Mouse (Mus musculus) forebrain, embryonic 11.5 days (tissue): Measurements from ENCODE around the gene D17Wsu92e. TPM values are rescaled to one million over a fixed set of nuclear protein-coding genes. Genes with fewer than 3 reads are reported as not detected.
A peak's percentile ranks its signal among the peaks of the same experiment; 100 is the strongest.

ENCODE experiments used
- ATAC-seq: fragments of 200-750 bp; cut with Nextera tagmentation; replicated peaks from 2 replicates; pipeline ENCODE4 v1.8.0; 2017; ENCODE audit warnings: moderate TSS enrichment; ENCODE audit not compliant: low FRiP score
- DNase-seq: peaks from one replicate; pipeline ENCODE4 v3.0.0-alpha.2; 2017; ENCODE audit warnings: low spot score
- H3K27ac ChIP-seq: fragments of 300-500 bp; sonication (generic); 2 replicates; pipeline ENCODE4 v1.5.1; 2014; ENCODE audit warnings: low read depth, low read length
- H3K27me3 ChIP-seq: fragments of 300-500 bp; sonication (generic); 2 replicates; pipeline ENCODE4 v1.6.1; 2014; ENCODE audit warnings: mild to moderate bottlenecking, low read length, mixed read lengths; ENCODE audit not compliant: control insufficient read depth, insufficient read depth
- H3K36me3 ChIP-seq: fragments of 300-500 bp; sonication (generic); 2 replicates; pipeline ENCODE4 v1.6.1; 2014; ENCODE audit warnings: mild to moderate bottlenecking, low read length, moderate library complexity, mixed read lengths; ENCODE audit not compliant: control insufficient read depth, insufficient read depth
- H3K4me1 ChIP-seq: fragments of 300-500 bp; sonication (generic); replicated peaks from 2 replicates; pipeline ENCODE4 v1.6.1; 2014; ENCODE audit warnings: low read length, mixed read lengths; ENCODE audit not compliant: control insufficient read depth, insufficient read depth
- H3K4me2 ChIP-seq: fragments of 300-500 bp; sonication (generic); 2 replicates; pipeline ENCODE4 v1.6.1; 2014; ENCODE audit warnings: low read depth, mild to moderate bottlenecking, low read length, moderate library complexity, mixed read lengths; ENCODE audit not compliant: severe bottlenecking
- H3K4me3 ChIP-seq: fragments of 300-500 bp; sonication (generic); 2 replicates; pipeline ENCODE4 v1.5.1; 2014; ENCODE audit warnings: low read depth, low read length
- H3K9ac ChIP-seq: fragments of 300-500 bp; sonication (generic); 2 replicates; pipeline ENCODE4 v1.6.1; 2014; ENCODE audit warnings: low read length
- H3K9me3 ChIP-seq: fragments of 300-500 bp; sonication (generic); 2 replicates; pipeline ENCODE4 v1.6.1; 2016; ENCODE audit warnings: low read length, mixed read lengths; ENCODE audit not compliant: control insufficient read depth
- WGBS: fragments of 180-500 bp; shearing (Covaris S2); extraction: QIAGEN DNeasy Blood & Tissue Kit; methylation state at CpG from one replicate; pipeline ENCODE4 v1.1.7; 2014; 5-methylcytosine and 5-hydroxymethylcytosine counted together
- polyA plus RNA-seq: library from polyadenylated mRNA; unstranded; fragments of >200 nt; fragmentation: Nextera tagmentation; extraction: Ambion mirVana; gene quantifications from 2 replicates; pipeline ENCODE4 v1.2.1, GENCODE M21; 2014

The D17Wsu92e gene
- polyA plus RNA-seq, 1 experiment from 2014 or later, result 12.7 TPM

DNA sequence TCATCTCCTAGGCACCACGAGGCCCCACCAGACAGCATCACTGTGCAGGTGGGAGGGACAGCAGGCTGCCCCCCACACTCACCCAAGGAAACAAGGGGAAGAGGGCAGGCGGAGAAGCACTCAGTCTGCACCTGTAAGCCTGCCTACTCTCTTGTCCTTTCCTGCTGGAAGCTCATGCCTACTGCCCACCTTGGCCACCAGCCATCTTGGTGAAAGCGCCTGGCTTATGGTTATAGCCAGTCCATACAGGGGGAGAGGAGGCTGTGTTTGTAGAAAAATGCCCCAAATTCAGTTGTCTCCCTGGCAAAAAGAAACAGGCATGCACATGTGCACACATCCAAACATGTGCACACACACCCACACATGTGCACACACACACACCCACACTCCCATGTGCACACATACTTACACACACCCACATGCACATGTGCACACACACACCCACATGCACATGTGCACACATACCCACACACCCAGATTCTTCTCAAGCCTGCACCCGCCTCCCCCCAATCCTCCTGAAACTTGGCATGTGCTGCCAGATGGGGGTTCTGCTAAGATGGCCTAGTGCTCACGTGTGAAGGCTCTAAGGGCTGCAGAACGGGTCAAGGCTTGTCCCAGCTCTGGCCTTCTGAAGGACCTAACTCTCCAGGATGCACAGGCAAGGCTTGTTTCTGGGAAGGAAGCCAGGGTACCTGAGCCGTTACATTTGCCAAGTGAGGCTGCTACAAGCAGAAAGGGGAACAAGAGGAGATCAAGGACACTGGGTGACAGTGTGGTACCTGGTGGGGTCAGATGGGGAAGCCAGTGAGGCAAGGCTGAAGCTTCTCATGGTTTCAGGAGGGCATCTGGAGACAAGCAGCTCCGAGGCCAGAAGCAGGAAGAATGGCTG, 68.9 kb downstream of the D17Wsu92e start:
- WGBS, result 93% methylated on average over 8 of the region's 8 CpGs
- no peak overlapping the region for H3K4me3 ChIP-seq
- H3K36me3 ChIP-seq, result no peaks in the 10 kb centered on the region
- DNase-seq (peak; percentile 44), ATAC-seq (no peak)
- no peaks in the 10 kb centered on the region for H3K4me1 ChIP-seq
- no peak overlapping the region for H3K9ac ChIP-seq
- H3K27me3 ChIP-seq, result no peaks in the 10 kb centered on the region
- H3K9me3 ChIP-seq, result no peaks in the 10 kb centered on the region
- H3K4me2 ChIP-seq, result no peak overlapping the region
- no peak overlapping the region for H3K27ac ChIP-seq

DNA sequence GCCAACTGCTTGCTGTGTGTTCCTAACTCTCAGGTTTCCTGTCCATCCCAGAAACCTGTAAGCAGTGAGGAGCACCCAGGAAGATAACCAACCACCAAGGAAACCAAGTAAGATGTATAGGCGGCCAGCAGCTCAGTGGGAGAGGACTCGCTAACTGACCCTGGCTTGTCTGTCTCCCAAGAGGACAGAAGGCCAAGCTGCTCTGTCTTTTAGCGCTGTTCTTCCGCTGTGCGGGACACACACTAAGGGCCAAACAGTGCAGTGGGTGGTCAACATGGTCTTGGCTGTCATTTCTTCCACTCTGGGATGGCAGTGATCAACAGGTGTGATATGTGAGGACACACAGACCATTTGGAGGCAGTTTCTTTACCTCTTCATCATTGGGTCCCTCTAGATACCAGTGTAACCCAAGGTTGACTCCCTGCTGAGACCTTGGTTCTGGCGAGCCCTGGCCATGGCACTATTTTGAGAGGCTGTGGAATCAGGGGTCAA, 70.0 kb downstream of the D17Wsu92e start:
- Histone ChIP-seq H3K4me2 (no peak overlapping the region), H3K36me3 (no peaks in the 10 kb centered on the region), H3K4me3 (no peak overlapping the region), H3K27ac (no peak overlapping the region), H3K9ac (no peak overlapping the region), H3K9me3 (no peaks in the 10 kb centered on the region), H3K4me1 (no peaks in the 10 kb centered on the region), H3K27me3 (no peaks in the 10 kb centered on the region)
- ATAC-seq (no peak), DNase-seq (no peak)
- WGBS, result 94% methylated on average over 6 of the region's 6 CpGs

DNA sequence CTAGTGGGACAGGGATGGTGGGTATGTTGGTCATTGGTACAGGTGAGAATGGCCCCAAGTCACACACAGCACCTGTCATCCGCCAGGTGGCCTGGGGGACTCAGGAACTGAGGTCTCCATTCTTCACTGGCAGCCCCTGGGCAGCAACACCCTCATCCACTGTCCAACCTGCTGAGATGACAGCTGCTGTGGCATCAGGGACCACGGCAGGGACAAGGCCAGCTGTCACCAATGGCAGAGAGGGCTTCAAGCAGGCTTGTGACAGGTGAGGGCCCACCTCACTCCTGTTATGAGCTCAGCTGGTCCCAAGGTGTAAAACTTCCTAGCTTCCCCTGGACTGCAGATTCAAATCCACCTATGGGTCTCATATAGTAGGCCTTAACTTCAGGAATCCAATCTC, 72.3 kb downstream of the D17Wsu92e start:
- Histone ChIP-seq H3K4me3 (no peak overlapping the region), H3K36me3 (no peaks in the 10 kb centered on the region), H3K4me2 (no peak overlapping the region), H3K9ac (no peak overlapping the region), H3K4me1 (no peaks in the 10 kb centered on the region), H3K27me3 (no peaks in the 10 kb centered on the region), H3K9me3 (no peaks in the 10 kb centered on the region), H3K27ac (no peak overlapping the region)
- 91% methylated on average over 2 of the region's 2 CpGs for WGBS
- DNase-seq (no peak), ATAC-seq (no peak)

GRCm38 (mm10) chr17:27746446-27746845, 74.0 kb downstream of the D17Wsu92e start:
- Histone ChIP-seq H3K4me3 (no peak overlapping the region), H3K9me3 (no peaks in the 10 kb centered on the region), H3K4me2 (no peak overlapping the region), H3K27ac (no peak overlapping the region), H3K4me1 (no peaks in the 10 kb centered on the region), H3K9ac (no peak overlapping the region), H3K27me3 (no peaks in the 10 kb centered on the region), H3K36me3 (no peaks in the 10 kb centered on the region)
- no peak for DNase-seq
- 69% methylated on average over 4 of the region's 4 CpGs for WGBS
- ATAC-seq, result no peak

DNA sequence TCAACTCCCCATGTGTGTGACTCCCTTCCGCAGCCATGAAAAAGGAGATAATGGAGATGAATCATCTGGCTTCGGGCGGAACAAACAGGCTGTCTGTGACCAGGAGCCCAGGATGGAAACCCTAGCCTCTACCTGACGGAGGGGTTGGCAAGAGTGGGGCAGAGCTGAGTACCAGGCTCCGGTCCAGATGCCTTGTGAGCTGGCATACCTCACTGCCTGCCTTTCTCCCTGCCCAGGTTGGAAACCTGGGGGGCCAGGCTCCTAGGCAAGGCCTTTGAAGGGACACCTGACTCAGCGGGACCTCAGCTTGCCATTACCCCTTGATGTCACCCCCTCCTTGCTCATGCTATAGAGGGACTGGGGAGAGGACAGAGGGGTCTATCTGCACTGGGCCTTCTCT, 79.5 kb downstream of the D17Wsu92e start:
- ATAC-seq (no peak), DNase-seq (no peak)
- Histone ChIP-seq H3K27me3 (no peaks in the 10 kb centered on the region), H3K4me3 (no peak overlapping the region), H3K4me1 (no peaks in the 10 kb centered on the region), H3K4me2 (no peak overlapping the region), H3K9me3 (no peaks in the 10 kb centered on the region), H3K36me3 (no peaks in the 10 kb centered on the region), H3K27ac (no peak overlapping the region), H3K9ac (no peak overlapping the region)
- 95% methylated on average over 6 of the region's 6 CpGs for WGBS

DNA sequence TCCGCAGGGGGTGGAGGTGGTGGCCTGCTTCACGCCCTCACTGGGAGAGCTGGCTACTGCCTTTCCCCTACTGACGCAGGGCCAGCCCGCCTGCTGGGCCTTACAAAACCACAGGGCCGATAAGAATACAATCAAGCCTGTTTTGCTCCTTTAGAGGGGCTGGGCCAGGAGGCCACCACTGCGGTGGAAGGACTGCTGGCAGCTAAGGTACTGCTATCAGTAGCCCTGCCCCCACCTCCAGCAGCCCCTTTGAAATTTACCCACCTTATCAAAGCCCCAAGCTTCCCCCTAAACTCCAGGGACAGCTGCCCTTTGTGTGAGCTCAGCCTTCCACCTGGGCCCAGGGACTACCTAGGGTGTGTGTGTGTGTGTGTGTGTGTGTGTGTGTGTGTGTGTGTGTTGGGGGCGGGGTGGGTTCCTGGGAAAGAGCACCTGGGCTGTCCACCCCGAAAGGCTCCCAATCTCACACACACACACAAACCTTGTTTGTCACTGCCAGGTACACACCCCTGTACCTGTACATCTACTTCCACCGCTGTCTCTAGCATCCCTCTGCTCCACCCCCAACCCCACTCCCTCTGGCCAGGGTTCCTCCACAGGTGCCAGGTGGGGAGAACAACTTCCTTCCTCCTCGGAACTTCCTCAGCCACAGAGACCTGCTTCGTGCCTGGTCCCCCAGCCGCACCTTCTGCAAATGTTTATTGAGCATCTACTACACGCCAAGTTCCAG, 85.9 kb downstream of the D17Wsu92e start:
- Histone ChIP-seq H3K27me3 (no peaks in the 10 kb centered on the region), H3K36me3 (no peaks in the 10 kb centered on the region), H3K4me2 (no peak overlapping the region), H3K9me3 (no peaks in the 10 kb centered on the region), H3K27ac (no peak overlapping the region), H3K4me3 (no peak overlapping the region), H3K9ac (no peak overlapping the region), H3K4me1 (no peaks in the 10 kb centered on the region)
- WGBS, result 22% methylated on average over 13 of the region's 13 CpGs
- ATAC-seq (no peak), DNase-seq (no peak)

GRCm38 (mm10) chr17:27732694-27733093, 87.8 kb downstream of the D17Wsu92e start:
- no peaks in the 10 kb centered on the region for H3K9me3 ChIP-seq
- 87% methylated on average over 3 of the region's 3 CpGs for WGBS
- ATAC-seq, result no peak

DNA sequence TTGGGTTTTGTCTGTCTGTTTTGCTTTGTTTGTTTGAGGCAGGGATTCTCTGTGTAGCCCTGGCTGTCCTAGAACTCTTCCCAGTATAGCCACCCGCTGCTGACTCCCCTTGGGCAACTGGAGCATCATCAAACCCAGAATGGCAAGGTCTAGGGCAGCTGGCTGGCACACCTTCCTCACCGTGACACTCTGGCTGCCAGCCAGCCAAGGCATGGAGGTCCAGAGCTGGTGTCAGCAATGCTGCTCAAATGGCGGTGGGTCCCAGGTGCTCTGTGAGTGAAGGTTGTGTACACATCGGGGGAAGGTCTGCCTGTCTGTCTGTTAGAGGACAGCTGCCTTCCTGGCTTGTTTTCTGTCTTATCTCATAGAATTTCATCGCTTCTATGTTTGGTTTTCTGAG, 88.3 kb downstream of the D17Wsu92e start:
- no peak overlapping the region for H3K4me3 ChIP-seq
- H3K9ac ChIP-seq, result no peak overlapping the region
- no peak for DNase-seq
- no peaks in the 10 kb centered on the region for H3K4me1 ChIP-seq
- no peaks in the 10 kb centered on the region for H3K36me3 ChIP-seq
- H3K27ac ChIP-seq, result no peak overlapping the region
- ATAC-seq, result no peak
- no peaks in the 10 kb centered on the region for H3K9me3 ChIP-seq
- 85% methylated on average over 5 of the region's 5 CpGs for WGBS
- H3K4me2 ChIP-seq, result no peak overlapping the region
- no peaks in the 10 kb centered on the region for H3K27me3 ChIP-seq

More at GRCm38 (mm10) chr17:27732694-27733093, 87.8 kb downstream of the D17Wsu92e start:
- H3K4me1 ChIP-seq, result no peaks in the 10 kb centered on the region
- no peak overlapping the region for H3K9ac ChIP-seq
- DNase-seq, result no peak
- no peaks in the 10 kb centered on the region for H3K36me3 ChIP-seq
- no peak overlapping the region for H3K27ac ChIP-seq
- H3K4me2 ChIP-seq, result no peak overlapping the region
- no peak overlapping the region for H3K4me3 ChIP-seq
- H3K27me3 ChIP-seq, result no peaks in the 10 kb centered on the region
